ENCODE assay signal across 1 mouse cellular context in the genomic region with DNA sequence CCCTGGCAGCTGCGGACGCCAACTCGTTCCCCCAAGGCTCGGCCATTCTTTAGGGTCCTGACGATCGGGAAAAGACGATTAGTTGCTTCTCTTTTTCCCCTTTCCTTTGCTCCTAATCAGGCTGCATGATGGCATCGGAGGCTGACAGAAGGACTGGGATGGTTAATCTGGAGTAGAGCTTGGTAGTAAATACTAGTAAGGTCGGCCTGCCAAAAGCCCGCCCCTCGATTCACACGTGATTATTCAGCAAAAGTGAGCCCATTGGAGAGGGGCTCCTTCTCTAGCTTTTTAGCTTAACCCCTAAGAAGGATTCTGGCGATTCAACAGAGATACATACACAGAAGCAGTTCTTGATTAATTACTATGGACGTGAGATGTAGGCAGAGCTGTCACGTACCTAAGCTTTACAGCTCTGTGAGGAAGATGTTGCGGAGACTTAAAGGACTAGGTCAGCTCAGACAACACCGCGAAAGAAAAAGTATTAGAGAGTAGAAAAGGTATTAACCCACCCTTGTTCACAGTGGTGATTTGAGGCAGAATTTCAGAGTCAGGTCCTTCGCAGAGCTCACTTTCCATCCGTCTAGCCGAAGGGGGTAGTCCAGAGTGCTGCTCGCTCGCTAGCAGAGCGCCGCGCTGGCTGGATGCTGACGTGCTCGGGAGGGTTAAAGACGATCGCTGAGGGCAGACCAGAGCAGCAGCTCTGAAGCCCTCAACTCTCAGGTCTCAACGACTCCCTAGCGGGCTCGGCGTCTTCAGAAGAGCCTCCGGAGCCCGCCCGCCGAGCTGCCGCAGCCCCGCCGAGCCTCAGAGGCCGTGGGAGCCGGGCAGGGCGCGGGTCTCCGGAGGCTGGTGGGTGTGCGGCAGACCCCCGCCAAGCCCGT.
TF ChIP-seq lines count a peak whose summit lies in the region.

No protein-coding gene starts in this region.

TF ChIP-seq in CH12.LX, 34 proteins besides CTCF, POLR2A, EP300 and RAD21 (continued from another document):
- TF ChIP-seq ELF1 (IDR thresholded peaks at IDR 0.05; ENCODE audit: low read depth, low read length), result 0 out of 2 replicates have a peak, but pooled peaks have one; percentile 3
- TF ChIP-seq TBP (conservative IDR thresholded peaks at IDR 0.05; ENCODE audit: low read depth, low read length), result no peak
- TF ChIP-seq HCFC1 (IDR thresholded peaks at IDR 0.05; ENCODE audit: low read depth, low read length), result no peak
- TF ChIP-seq ZMIZ1 (IDR thresholded peaks at IDR 0.05; ENCODE audit: low read depth, low read length), result no peak
- TF ChIP-seq MAZ (IDR thresholded peaks at IDR 0.05; ENCODE audit: low read depth, low read length), result no peak
- peak; percentile 56 for TF ChIP-seq USF1 (IDR thresholded peaks at IDR 0.05; ENCODE audit: low read depth, low read length)
- TF ChIP-seq MAFK (IDR thresholded peaks at IDR 0.05; ENCODE audit: insufficient replicate concordance, low read length), result peak; percentile 63; the same call in 1 of the 2 replicates
- 0 out of 2 replicates have a peak, but pooled peaks have one; percentile 17 for TF ChIP-seq MAX (IDR thresholded peaks at IDR 0.05; ENCODE audit: low read length)
- TF ChIP-seq ZC3H11A (IDR thresholded peaks at IDR 0.05; ENCODE audit: low read depth, low read length), result no peak
- peak; percentile 21; the same call in 1 of the 2 replicates for TF ChIP-seq MXI1 (IDR thresholded peaks at IDR 0.05; ENCODE audit: low read depth, low read length)
- 0 out of 2 replicates have a peak, but pooled peaks have one; percentile 35 for TF ChIP-seq TCF12 (IDR thresholded peaks at IDR 0.05; ENCODE audit: low read depth, low read length)
- TF ChIP-seq SIN3A (IDR thresholded peaks at IDR 0.05; ENCODE audit: low read length), result peak; percentile 66; the same call in 1 of the 2 replicates
- TF ChIP-seq NRF1 (IDR thresholded peaks at IDR 0.05; ENCODE audit: low read depth, low read length), result no peak
